Mouse (Mus musculus) regulatory T cell (primary cell): ENCODE results near the gene Aig1.

ENCODE experiments used
- in situ Hi-C: fragments of 300-600 bp; cut with MboI, MseI; formaldehyde crosslinking; loops from one replicate; pipeline ENCODE4 v1.15.1; 2025; ENCODE audit warnings: high pct_unique_total_duplicates

The Aig1 gene

DNA sequence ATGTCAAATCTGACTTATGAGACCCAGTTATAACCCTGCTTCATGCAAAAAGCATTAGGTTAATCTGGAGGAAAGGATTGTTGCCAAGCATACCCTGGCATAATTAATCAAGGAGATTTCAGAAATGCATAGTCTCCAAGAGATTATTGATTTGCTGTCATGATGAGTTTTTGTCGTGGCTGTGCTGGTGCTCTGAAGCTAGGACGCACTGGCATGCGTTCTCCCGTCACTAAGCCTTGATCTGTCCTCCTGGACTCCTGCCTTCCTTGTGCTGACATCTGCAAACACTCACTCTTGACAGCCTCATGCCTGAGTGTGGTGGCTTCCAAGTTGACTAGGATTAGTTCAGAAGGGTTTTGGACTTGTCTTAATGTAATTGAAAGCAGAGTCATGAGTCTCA is 163.0 kb downstream of the Aig1 start:
- in situ Hi-C loops, result no loop called here

DNA sequence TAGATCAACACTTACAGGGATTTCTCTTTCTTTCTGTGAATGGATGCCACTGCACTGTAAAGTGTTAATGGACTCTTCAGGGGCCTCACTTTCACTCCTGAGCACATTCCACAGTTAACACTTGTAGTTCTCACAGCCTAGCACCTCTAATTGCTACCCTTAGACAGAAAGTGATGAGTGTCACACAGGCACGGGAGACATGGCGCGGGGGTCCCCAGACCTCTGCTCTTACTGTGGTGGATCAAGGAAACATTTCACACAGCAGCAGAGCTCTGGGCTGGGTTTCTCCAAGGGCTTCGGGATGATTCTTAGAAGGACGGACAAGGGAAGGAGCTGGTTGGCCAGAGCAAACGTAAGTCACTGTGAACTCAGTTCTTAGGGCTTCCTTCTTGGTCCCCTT is 166.1 kb downstream of the Aig1 start:
- in situ Hi-C loops, result no loop called here

DNA sequence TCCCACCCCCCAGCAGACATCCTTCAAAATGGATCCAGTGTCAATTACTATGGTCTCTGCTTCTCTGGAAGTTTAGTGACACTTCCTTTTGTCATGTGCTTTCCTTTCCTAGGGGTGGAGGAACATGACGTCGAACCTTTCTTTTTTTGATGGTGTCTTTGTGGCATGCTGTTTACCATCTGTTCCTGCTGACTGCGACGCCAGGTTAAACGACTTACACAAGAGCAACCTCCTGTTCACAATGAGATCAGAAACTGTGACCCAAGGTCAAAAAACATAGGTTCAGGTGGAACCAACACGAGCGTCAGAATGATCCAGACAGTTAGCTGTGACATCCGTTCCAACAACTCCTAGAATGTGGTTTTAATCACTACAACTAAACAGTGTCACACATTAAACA is 166.7 kb downstream of the Aig1 start:
- in situ Hi-C loops, result no loop called here

DNA sequence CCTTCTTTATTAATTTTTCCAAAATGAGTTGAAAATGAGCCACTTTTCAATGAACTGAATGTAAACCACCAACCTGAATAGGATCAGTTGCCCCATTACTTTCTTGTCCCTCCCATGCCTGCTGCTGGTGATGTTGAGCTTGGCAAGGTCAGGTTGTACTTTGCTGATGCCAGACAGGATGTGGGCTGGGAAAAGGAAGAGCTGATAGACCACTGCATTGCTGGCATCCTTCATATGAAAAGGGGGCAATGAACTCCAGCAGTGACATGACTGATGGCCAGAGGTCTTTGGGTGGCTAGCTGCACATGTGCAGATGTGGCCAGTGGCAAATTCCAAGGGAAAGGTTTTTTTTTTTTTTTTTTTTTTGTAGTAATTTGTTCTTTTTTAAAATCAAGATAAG is 172.5 kb downstream of the Aig1 start:
- in situ Hi-C loops, result no loop called here

DNA sequence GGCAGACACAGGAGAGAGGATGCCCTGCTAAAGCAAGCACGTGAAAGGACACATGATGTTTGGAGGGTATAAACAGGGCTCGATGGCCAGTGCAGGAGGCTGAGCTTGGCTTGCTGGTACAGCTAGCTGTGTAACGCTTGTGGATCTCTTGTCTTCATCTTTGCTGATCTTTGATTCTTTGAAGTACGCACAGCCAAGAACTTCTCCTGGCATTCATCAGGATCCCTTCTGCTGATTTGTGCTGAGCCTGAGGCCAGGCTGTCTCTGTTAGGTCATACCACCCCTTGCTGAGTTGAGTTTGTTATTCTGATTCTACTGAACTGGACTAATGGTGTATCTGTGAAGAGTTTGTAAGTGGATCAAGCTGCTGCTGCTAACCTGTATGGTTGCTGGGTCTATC is 175.5 kb downstream of the Aig1 start:
- in situ Hi-C loops, result no loop called here

DNA sequence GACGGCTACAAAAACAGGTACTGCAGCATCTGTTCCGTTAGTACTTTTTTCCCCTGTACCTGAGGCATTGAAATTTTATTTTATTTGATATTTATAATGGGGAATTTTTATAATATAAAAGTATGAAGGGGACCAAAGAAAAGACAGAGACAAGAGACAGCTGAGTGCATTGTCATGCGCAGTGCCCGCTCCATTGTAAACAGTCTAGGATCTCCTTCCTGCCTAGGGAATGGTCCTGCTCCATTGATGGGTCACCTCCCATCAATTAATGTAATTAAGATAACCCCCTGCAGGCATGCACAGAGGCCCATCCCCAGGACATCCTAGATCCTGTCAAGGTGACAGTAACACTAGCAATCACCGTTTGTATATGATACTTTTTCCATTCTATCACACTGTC is 178.0 kb downstream of the Aig1 start:
- in situ Hi-C loops, result no loop called here

DNA sequence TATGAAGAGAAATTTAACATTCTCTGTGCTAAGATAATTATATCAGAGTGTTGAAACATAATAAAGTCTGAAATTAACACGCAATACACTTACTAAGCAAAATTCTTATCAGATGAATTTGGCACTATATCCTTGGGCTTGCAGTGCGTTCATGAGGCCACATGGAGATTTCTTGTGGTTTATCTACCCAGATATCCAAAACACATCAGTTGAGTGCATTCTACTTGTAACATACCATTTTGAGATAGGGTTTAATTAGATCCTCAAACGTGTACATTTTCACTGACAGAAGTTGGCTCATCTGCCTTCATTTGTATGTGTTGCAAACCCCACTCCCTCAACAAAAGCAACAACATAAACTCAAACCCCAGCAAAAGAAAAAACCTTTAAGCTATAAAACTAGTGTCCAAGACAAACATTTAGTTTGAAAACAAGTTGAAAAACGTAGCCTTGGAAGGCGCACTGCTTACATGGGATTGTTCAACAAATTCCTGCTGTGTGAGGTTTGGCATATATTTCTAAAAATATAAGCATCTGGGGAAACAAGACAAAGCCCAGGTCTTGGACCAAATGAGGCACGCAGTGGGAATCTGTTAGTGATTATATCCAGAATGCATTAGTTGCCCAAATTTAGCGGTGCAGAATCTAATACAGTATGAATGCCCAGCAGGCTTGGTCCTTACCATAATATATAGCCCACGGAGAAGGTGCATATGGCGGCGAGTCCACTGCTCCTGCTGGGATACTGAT is 178.8 kb downstream of the Aig1 start:
- in situ Hi-C loops, result no loop called here

DNA sequence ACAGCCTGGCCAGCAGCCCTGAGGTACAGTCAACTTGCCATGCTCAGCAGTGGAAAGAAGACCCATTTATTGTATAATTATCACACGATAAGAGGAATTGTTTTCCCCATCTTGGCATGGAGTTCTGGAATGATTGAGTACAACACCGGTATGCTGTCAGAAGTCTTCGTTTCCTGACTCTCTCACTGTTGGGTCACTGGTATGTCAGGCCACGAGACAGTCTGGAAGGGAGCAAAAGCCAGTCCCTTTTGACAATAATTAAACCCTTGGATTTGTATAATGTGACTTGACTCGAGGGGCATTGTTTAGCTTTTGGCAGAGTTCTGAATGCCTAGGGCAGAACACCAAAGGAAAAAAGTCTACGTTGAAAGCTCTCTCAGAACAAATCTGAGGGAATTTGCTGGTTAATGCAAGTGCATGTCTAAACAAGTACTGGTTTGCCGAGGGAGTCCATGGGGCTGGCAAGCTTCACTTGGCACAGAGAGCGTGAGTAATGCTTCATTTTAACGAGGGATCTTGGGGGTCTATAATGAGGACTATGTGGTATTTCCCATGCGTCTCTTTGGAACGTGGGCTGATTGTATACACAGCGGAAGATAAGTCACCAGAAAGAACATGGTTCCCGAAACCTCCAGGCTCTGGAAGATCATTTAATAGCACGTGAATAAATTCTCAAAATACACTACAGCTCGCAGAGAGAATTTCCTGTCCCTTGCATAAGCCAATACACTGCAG is 180.2 kb downstream of the Aig1 start:
- in situ Hi-C loops, result no loop called here

DNA sequence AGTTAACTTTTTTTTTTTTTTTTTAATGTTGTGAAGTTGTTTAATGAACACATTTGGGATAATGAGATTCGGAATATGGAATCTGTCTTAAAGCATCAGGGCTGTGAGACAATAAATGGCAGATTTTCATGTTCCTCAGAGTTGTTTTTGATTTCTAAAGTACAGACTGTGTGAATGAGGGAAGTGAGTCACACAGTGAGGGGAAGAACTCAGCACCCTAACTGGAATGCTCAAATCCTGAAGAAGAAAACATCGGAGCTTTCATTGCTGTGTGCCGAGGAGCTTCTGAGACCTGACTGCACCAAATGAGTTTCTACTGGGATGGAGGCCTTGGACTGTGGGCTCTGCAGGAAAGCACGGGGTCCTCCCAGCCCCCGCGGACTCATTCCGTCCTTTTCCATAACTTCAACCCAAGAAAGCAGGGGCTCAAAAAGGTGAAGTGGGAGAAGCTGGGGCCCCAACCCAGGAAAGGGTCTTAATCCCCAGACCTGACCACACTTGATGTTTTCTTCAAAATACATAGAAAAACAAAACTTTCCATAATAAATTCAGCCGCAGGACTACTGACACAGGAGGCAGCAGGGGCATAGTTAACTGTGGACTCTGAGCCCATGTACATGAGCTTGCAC is 181.5 kb downstream of the Aig1 start:
- in situ Hi-C loops, result no loop called here

DNA sequence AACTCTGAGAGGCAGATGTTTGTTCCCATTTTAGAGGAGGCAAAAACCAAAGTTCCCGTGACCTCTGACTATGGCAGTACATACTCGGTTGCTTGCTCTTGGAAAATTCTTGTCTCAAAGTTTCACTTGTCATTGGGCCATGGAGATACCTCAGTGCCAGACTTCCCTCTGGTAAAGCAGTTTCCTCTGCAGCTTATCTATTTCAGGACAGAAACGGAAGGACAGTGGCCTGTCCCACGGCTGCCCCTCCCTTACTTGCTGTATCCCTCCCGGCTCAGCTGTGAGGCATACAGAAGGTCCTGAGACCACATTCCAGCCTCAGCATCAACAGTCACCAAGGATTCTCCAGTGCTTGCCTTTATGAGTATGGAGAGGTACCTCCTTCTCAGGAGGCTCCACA is 182.7 kb downstream of the Aig1 start:
- in situ Hi-C loops, result no loop called here

DNA sequence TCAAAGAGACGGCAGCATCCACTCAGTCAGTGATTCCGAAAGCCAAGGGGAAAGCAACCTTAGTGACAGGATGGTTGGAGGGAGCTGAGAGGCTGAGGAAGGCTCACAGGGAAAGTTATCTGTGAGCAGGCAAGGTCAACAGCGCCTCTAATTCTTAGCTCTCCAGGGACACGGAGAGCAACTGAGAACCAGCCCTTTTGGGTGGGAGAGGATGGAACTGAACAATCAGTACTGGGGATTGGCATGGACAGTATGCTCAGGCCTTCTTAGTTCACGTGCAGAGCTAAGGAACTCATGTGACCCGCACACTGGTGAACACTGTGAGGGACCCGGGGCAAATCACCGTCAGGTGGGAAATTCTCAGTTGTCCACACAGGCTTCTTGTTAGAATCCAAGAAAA is 183.4 kb downstream of the Aig1 start:
- in situ Hi-C loops, result no loop called here

DNA sequence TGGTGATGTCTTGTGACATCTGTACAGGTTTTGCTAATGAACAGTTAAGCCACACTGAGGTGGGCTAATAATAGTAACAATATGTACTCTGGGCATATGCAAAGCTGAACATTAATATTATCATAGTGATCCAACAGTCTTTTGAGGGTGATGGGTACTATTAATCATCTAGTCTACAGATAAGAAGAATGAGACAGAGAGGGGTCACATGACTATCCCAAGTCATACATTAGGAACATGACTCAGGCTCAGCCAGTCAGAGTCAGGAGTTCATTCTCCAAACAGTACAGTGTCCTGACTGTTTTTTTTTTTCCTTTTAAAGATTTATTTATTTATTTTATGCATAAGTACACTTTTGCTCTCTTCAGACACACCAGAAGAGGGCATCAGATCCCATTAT is 184.3 kb downstream of the Aig1 start:
- in situ Hi-C loops, result no loop called here

DNA sequence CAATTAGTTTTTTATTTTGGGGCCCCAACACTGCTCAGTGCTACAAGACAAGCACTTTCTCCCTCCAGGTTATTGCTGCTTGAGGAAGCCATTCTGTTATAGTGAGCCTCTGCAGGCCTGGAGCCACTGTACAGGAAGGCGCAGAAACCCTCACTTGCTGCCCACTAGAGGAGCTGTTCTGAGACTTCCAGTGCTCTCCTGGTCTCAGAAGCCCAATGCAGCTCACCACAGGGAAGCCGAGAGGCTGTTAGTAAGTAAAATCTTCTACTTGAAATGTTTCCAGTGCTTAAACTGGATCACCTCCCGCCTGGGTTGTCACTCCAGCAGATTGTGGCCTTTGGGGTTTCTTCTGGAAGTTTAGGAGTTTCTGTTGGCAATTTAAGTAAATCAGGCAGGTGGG is 186.2 kb downstream of the Aig1 start:
- in situ Hi-C loops, result no loop called here

DNA sequence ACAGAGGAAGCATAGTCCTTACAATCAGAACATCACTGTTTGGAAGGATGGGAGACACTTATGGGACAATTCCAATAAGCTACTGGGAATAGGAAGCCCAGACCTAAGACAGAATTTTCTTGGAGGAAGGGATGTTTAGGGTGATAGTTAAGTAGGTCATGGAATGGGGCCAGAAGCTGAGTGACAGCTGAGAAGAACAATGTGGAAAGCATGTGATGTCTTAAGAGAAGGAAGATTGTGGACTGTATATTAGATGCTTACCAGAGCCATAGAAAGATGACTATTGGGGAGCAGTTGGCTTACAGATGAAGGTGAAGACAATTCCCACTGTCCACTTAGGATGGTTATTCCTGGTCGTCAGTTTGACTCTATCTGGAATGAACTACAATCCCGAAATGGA is 191.3 kb downstream of the Aig1 start:
- in situ Hi-C loops, result no loop called here

DNA sequence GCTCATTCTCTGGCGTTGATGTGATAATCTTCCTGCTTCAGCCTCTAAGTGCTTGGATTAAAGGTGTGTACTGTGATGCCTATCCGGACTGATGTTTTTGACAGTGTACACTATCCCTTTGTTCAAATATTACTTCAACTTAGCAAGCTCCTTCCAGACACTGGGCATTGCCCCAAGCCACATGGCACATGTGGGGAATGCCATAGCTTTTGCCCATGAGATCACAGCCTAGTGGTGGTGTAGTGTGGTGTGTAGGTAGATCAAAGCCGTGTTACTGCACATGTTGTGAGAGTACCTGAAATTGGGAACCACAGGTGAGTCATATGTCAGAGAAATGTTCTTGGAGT is 193.8 kb downstream of the Aig1 start:
- in situ Hi-C loops, result no loop called here

DNA sequence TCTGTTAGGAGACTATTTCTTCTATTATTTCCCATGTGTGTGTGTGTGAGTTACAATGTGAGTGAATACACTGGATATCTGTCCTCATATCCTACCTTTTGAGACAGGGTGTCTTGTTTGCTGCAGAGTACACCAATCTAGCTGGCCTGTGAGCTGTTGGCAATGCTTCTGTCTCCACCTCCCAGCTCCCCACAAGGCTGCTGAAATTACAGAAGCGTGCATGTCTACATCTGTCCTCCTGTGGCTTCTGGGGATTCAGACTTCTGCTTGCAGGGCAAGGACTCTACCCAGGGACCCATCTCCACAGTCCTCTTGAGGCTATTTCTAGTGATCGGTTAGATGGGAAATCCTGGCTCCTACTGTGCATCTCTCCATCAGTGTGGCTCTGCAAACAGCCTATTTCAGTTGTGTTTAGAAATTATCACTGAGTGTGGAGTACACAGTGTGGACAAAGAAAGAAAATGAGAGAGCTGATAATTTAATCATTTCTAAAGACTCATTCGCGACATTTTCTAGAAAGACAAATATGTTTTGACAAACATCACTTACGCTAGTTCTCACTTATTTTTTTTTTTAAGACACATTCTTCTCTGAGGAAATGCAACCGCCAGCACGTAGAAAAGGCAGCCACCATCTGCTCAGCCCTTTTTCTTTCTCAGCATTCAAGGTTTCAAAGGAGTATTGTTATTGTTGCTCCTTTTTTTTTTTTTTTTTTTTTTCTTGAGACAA is 194.3 kb downstream of the Aig1 start:
- in situ Hi-C loops, result no loop called here

DNA sequence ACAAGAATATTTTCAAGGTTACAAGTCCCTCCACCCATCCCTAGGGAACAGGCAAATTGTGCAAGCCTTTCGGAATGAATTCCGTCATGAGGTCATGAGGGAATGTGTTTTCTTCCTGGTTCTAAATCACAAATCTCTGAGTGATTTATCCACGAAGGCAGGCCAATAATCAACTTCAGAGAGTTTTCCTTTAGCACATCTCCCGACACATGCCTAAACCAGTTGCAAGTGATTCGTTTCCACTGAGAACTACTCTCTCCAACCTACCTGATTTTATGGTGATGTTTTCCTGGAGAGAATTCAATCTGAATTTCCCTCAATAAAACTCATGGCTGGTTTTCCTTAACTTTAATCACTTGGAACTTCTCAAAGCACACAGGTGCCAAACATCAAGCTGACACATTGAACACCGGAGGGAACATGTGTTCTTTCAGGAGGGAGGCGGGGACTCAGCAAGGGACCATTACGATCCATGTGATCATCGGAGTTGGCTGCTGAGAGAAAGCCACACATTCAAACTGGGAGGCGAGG is 201.5 kb downstream of the Aig1 start:
- in situ Hi-C loops, result no loop called here

DNA sequence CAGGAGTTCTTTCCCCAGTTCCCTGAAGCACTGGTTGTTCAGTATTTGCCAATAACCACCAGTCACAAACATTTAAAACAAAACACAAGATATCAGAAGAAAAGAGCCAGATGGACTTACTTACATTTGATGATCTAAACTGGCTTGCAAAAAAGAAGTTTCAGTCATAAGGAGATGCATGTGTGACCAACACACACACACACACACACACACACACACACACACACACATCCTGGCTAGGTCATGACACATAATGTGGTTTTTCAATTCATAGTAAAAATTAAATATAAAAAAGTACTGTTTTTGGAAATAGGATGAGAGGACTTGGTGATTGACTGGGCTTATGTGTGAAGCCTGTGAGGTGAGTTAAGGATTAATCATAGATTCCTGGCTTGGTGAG is 205.3 kb downstream of the Aig1 start:
- in situ Hi-C loops, result no loop called here

DNA sequence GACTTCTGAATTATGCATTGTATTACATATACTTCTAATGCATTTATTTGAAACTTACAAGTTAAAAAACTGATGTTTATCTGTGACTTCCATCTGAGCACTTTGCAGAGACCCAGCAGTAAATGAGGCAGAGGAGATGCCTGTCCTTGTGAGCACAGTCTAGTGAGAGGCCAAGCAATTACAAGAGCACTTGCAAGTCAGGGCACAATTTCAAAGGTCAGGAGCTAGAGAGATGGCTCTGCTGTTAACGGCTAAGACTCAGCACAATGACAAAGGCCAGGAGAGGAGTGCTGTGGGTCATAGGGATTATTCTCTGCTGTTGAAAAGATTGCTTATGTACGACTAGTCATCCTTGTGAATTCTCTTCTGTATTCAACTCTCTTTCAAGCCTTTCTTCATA is 209.0 kb downstream of the Aig1 start:
- in situ Hi-C loops, result no loop called here

DNA sequence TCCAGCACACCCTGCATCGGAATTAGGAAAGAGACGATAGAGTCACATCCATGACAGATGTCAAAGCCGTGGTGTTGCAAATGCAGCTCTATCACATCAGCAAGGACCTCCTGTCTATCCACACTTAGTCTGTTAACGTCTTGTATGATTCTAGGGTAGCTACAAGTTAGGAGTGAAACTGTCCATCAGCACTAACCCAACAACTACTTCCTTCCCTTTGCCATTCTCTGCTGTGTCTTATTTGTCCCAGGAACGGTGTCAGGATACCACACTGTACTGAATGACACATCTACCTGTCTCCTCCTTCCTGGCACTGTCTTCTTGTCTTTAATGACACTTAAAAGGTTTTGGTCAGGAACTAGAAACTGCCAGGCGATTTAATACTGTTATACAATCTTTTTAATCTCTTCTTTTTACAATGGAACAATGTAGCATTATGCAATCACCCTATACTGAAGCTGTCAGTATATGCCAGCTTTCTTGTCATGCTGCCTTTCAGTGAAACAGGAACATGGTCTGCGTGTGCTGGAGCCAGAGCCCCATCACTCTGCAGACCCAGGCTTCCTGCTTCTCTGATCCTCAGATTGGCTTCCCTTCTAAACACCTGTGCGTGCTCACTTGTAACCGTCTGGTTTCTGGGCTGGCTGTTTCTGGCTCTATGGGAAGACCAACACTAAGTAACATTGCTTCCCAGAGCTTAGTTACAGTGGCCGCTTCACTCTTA is 214.9 kb downstream of the Aig1 start:
- in situ Hi-C loops, result no loop called here

DNA sequence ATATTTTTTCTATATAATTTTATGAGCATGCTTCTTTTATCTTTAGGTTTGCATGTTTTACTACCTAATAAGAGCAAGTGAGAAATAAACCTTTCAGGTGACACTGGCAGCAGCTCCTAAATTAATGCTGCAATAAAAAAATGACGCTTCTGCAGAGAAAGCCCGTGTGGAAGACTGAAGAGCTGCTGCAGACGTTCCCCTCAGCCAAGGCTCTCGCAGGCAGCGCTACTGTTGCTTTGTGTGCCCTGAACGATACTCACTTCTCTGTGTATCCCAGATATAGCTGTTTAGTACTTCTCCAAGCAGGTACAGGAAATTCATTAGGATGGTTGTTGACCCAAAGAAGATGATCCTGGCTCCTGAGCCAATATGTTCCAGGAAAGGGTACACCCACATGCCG is 215.5 kb downstream of the Aig1 start:
- in situ Hi-C loops, result no loop called here

DNA sequence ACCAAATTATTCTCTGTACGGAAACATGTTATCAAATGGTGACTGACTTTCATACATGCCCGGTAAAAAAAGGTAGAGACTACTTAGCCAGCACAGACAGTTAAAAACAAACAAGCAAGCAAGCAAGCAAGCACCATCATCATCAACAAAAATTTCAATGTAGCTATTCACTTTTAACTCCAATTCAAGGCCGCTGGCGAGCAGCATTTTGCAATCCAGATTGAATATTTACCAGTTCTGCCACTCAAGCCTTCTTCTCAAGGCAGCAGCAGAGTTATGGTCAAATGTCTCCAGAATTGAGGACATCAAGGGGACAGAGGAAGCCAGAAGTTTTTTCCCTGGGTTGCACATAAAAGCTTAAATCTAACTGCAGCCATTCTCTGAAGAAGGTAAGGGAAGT is 216.7 kb downstream of the Aig1 start:
- in situ Hi-C loops, result no loop called here
